Mouse (Mus musculus) C2C12 (cell line): ENCODE measurements at regions not wholly inside any gene's neighbourhood (a gene's known extent, or its start where the extent isn't known, plus 50 kb on each side); places are given as distances from the start of the nearest gene placed in this dataset.

Experiments used
- H3K27me3 ChIP-seq: one replicate; pipeline ENCODE4 v1.6.1; 2011; ENCODE audit not compliant: control insufficient read depth, insufficient read depth, insufficient read length
- H3K36me3 ChIP-seq: one replicate; pipeline ENCODE4 v1.6.1; 2011; ENCODE audit not compliant: control insufficient read depth, insufficient read depth
- H3K4me3 ChIP-seq: one replicate; pipeline ENCODE4 v1.5.1; 2011; ENCODE audit warnings: mild to moderate bottlenecking, control low read depth; ENCODE audit not compliant: poor library complexity, insufficient read depth, severe bottlenecking
- H3K79me2 ChIP-seq: one replicate; pipeline ENCODE4 v1.6.1; 2011; ENCODE audit not compliant: control insufficient read depth, insufficient read depth
- H3K79me3 ChIP-seq: one replicate; pipeline ENCODE4 v1.6.1; 2011; ENCODE audit warnings: low read depth, control low read depth
- H3ac ChIP-seq: one replicate; pipeline ENCODE3; 2011; ENCODE audit warnings: low read depth; ENCODE audit not compliant: control insufficient read depth, insufficient read length
- CEBPB ChIP-seq: IDR thresholded peaks from one replicate; pipeline ENCODE4 v1.6.1; 2011; ENCODE audit warnings: low read depth, mild to moderate bottlenecking, control low read depth, moderate library complexity
- CTCF ChIP-seq: IDR thresholded peaks from one replicate; pipeline ENCODE4 v1.5.1; 2011; ENCODE audit not compliant: control insufficient read depth, insufficient read depth, insufficient read length
- FOSL1 ChIP-seq: IDR thresholded peaks from one replicate; pipeline ENCODE4 v1.8.0; 2011; ENCODE audit warnings: mild to moderate bottlenecking, low read length; ENCODE audit not compliant: poor library complexity, insufficient read depth, severe bottlenecking
- MAX ChIP-seq: IDR thresholded peaks from one replicate; pipeline ENCODE4 v1.6.1; 2011; ENCODE audit warnings: mild to moderate bottlenecking, control low read depth
- MYOD1 ChIP-seq: IDR thresholded peaks from one replicate; pipeline ENCODE4 v1.6.1; 2011; ENCODE audit warnings: low read depth; ENCODE audit not compliant: control insufficient read depth, insufficient read length
- MYOG ChIP-seq: IDR thresholded peaks from one replicate; pipeline ENCODE4 v1.6.1; 2011; ENCODE audit not compliant: control insufficient read depth, insufficient read length; ENCODE audit errors: extremely low read depth
- USF1 ChIP-seq: IDR thresholded peaks from one replicate; pipeline ENCODE4 v1.6.1; 2011; ENCODE audit warnings: low read depth, mild to moderate bottlenecking, control low read depth, moderate library complexity

DNA sequence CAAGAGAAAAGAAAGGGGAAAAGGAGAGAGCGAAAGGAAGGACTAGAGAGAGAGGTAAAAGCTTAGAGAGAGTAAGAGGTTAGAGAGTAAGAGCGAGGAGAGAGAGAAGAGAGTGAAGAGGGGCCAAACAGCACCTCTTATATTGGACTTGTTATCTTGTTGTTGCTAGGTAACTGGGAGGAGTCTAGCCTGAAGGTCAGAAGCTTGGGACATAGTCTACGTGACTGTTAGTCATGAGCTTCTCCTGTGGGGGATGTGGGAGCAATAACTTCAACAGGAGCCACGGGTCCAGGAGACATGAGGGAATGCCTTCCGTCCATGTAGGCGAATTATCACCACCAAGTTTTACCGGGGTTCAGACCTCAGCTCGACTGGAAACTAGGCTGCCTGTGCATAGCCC is 65.4 kb downstream of the Cartpt start:
- no peak overlapping the region for H3K4me3 ChIP-seq
- TF ChIP-seq CEBPB (no peak), MAX (no peak), MYOG (no peak), USF1 (no peak), FOSL1 (no peak), MYOD1 (no peak), CTCF (no peak)
- H3K79me3 ChIP-seq, result no peaks in the 10 kb centered on the region
- no peaks in the 10 kb centered on the region for H3K27me3 ChIP-seq
- H3ac ChIP-seq, result no peak overlapping the region
- H3K36me3 ChIP-seq, result no peaks in the 10 kb centered on the region
- no peaks in the 10 kb centered on the region for H3K79me2 ChIP-seq

DNA sequence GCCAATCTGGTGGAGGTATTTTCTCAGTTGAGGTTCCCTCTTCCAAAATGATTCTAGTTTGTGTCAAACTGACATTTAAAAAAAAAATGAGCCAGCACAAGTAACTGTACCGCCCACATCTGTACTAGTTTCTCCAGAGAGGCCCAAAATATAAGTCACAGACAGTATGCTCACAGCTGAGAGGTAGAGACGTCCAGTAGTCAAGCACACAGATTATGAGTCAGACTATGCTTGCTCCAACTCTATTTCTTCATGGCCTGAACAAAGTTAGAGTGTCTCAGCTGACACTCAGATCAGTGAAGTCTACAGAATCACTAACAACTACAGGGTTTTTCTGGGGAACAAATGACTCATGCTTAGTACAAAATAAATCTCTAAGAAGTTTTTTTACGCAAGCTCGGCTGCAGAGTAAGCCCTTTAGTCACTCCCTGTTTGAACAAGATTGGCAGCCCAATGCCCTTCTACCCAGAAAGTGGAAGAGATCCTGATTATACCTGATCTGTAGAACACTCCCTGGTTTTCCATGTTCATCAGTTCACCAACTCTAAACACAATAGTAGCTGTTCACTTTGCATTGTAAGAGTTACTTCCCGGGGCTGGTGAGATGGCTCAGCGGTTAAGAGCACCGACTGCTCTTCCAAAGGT is 70.7 kb downstream of the Cartpt start:
- no peaks in the 10 kb centered on the region for H3K27me3 ChIP-seq
- no peak overlapping the region for H3ac ChIP-seq
- H3K36me3 ChIP-seq, result no peaks in the 10 kb centered on the region
- no peaks in the 10 kb centered on the region for H3K79me3 ChIP-seq
- TF ChIP-seq CTCF (no peak), FOSL1 (no peak), USF1 (no peak), MAX (no peak), MYOD1 (no peak), MYOG (no peak), CEBPB (no peak)
- H3K4me3 ChIP-seq, result no peak overlapping the region
- no peaks in the 10 kb centered on the region for H3K79me2 ChIP-seq

GRCm38 (mm10) chr13:99827573-99827972 is 73.3 kb downstream of the Cartpt start:
- Histone ChIP-seq H3K79me2 (no peaks in the 10 kb centered on the region), H3K36me3 (no peaks in the 10 kb centered on the region), H3ac (no peak overlapping the region), H3K79me3 (no peaks in the 10 kb centered on the region), H3K4me3 (no peak overlapping the region), H3K27me3 (no peaks in the 10 kb centered on the region)
- no peak for TF ChIP-seq FOSL1
- no peak for TF ChIP-seq CTCF
- no peak for TF ChIP-seq CEBPB
- TF ChIP-seq MYOD1, result no peak
- TF ChIP-seq MYOG, result no peak
- no peak for TF ChIP-seq MAX
- TF ChIP-seq USF1, result no peak

GRCm38 (mm10) chr13:99824625-99825024 is 76.3 kb downstream of the Cartpt start:
- Histone ChIP-seq H3K79me3 (no peaks in the 10 kb centered on the region), H3K4me3 (no peak overlapping the region), H3K36me3 (no peaks in the 10 kb centered on the region), H3K79me2 (no peaks in the 10 kb centered on the region), H3ac (no peak overlapping the region), H3K27me3 (no peaks in the 10 kb centered on the region)
- TF ChIP-seq CEBPB (no peak), USF1 (no peak), FOSL1 (no peak), MYOG (no peak), CTCF (no peak), MYOD1 (no peak), MAX (no peak)

- Histone ChIP-seq H3K4me3 (no peak overlapping the region), H3K79me2 (no peaks in the 10 kb centered on the region), H3K27me3 (no peaks in the 10 kb centered on the region), H3K79me3 (no peaks in the 10 kb centered on the region), H3K36me3 (no peaks in the 10 kb centered on the region), H3ac (no peak overlapping the region)
- TF ChIP-seq MYOG (no peak), USF1 (no peak)
These were observed 84.2 kb downstream of the Cartpt start for GRCm38 (mm10) chr13:99816666-99817065.

- H3K4me3 ChIP-seq, result no peak overlapping the region
- H3ac ChIP-seq, result no peak overlapping the region
- H3K79me3 ChIP-seq, result no peaks in the 10 kb centered on the region
- no peaks in the 10 kb centered on the region for H3K27me3 ChIP-seq
- no peaks in the 10 kb centered on the region for H3K79me2 ChIP-seq
- no peaks in the 10 kb centered on the region for H3K36me3 ChIP-seq
- TF ChIP-seq CEBPB (no peak), MYOD1 (no peak), MAX (no peak), FOSL1 (no peak), USF1 (no peak)
These were observed 85.1 kb downstream of the Cartpt start for GRCm38 (mm10) chr13:99815786-99816185.
